Mouse (Mus musculus) limb, embryonic 14.5 days (tissue): ENCODE results near the gene Tsc2. TPM values are rescaled to one million over a fixed set of nuclear protein-coding genes. Genes with fewer than 3 reads are reported as not detected.

Experiments used
- ATAC-seq: fragments of 200-750 bp; cut with Nextera tagmentation; 2 replicates; pipeline ENCODE4 v1.8.0; 2017; ENCODE audit warnings: low read depth, moderate number of reproducible peaks, moderate TSS enrichment; ENCODE audit not compliant: low FRiP score
- DNase-seq: peaks from one replicate; pipeline ENCODE4 v3.0.0-alpha.2; 2015; ENCODE audit warnings: low spot score
- H3K27ac ChIP-seq: fragments of 300-500 bp; sonication (generic); replicated peaks from 2 replicates; pipeline ENCODE4 v1.5.1; 2014; ENCODE audit warnings: low read depth, mild to moderate bottlenecking, low read length, moderate library complexity, mixed read lengths
- H3K27me3 ChIP-seq: fragments of 300-500 bp; sonication (generic); 2 replicates; pipeline ENCODE4 v1.6.1; 2014; ENCODE audit warnings: low read length, mixed read lengths; ENCODE audit not compliant: control insufficient read depth, insufficient read depth
- H3K36me3 ChIP-seq: fragments of 300-500 bp; sonication (generic); 2 replicates; pipeline ENCODE4 v1.6.1; 2014; ENCODE audit warnings: mild to moderate bottlenecking, low read length, moderate library complexity, mixed read lengths; ENCODE audit not compliant: control insufficient read depth, insufficient read depth
- H3K4me1 ChIP-seq: fragments of 300-500 bp; sonication (generic); 2 replicates; pipeline ENCODE4 v1.6.1; 2014; ENCODE audit warnings: antibody characterized with exemption, low read length, mixed read lengths; ENCODE audit not compliant: control insufficient read depth, insufficient read depth
- H3K4me2 ChIP-seq: fragments of 300-500 bp; sonication (generic); replicated peaks from 2 replicates; pipeline ENCODE4 v1.6.1; 2014; ENCODE audit warnings: low read depth, mild to moderate bottlenecking, low read length, moderate library complexity; ENCODE audit not compliant: severe bottlenecking
- H3K4me3 ChIP-seq: fragments of 300-500 bp; sonication (generic); replicated peaks from 2 replicates; pipeline ENCODE4 v1.5.1; 2014; ENCODE audit warnings: low read length
- H3K9ac ChIP-seq: fragments of 300-500 bp; sonication (generic); 2 replicates; pipeline ENCODE4 v1.6.1; 2014; ENCODE audit warnings: mild to moderate bottlenecking, low read depth, low read length, moderate library complexity; ENCODE audit not compliant: severe bottlenecking
- H3K9me3 ChIP-seq: fragments of 300-500 bp; sonication (generic); 2 replicates; pipeline ENCODE4 v1.6.1; 2016; ENCODE audit warnings: low read length; ENCODE audit not compliant: control insufficient read depth
- POLR2A ChIP-seq: fragments of 200-500 bp; IDR thresholded peaks from 2 replicates; pipeline ENCODE4 v1.8.0; 2012; ENCODE audit warnings: inconsistent platforms, mild to moderate bottlenecking, moderate library complexity, borderline replicate concordance; ENCODE audit not compliant: insufficient read depth, insufficient read length; ENCODE audit errors: extremely low read depth
- WGBS: fragments of 180-500 bp; shearing (Covaris S2); extraction: QIAGEN DNeasy Blood & Tissue Kit; methylation state at CpG from one replicate; pipeline ENCODE4 v1.1.7; 2014; 5-methylcytosine and 5-hydroxymethylcytosine counted together
- polyA plus RNA-seq, 2 experiments: library from polyadenylated mRNA; depleted of rRNA in 1 of 2; stranded (reverse) in 1 of 2; unstranded in 1 of 2; fragments of >200 nt; fragmentation: Nextera tagmentation in 1 of 2; extraction: Ambion mirVana in 1 of 2; gene quantifications; 2 replicates each; pipeline versions ENCODE4 v1.2.1 to v1.2.3; 2012 to 2014

Gene Tsc2
- polyA plus RNA-seq, 2 experiments, result 62.9 to 162 TPM

DNA sequence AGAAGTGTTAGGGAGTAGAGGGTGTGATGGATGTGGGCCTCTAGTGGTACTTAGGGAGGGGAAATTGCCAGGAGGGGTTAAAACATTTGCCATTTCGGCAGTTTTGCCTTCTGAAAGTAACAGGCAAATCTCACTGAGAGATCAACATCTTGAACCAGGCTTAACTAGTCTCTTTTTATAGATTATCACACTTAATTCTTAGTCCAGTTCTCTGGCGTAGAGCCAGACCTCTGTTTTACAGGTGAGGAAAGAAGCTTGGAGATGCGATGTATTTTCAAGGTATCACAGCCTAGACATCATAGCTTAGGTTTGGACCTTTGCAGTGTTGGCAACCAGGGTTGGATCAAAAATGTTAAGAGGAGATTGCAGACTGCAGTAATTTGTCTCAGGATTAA is 81.4 kb downstream of the Tsc2 start:
- Histone ChIP-seq H3K4me2 (peak overlapping the region; percentile 85), H3K27me3 (no peaks in the 10 kb centered on the region), H3K9ac (peak overlapping the region; percentile 78), H3K9me3 (no peaks in the 10 kb centered on the region), H3K36me3 (peaks cover 3% of the 10 kb centered on the region; the same call in 1 of the 2 replicates), H3K4me1 (peaks cover 19% of the 10 kb centered on the region), H3K4me3 (peak overlapping the region; percentile 69), H3K27ac (peak overlapping the region; percentile 95)
- no peak for TF ChIP-seq POLR2A
- no peak for DNase-seq
- no peak for ATAC-seq
- 22% methylated on average over 3 of the region's 3 CpGs for WGBS

DNA sequence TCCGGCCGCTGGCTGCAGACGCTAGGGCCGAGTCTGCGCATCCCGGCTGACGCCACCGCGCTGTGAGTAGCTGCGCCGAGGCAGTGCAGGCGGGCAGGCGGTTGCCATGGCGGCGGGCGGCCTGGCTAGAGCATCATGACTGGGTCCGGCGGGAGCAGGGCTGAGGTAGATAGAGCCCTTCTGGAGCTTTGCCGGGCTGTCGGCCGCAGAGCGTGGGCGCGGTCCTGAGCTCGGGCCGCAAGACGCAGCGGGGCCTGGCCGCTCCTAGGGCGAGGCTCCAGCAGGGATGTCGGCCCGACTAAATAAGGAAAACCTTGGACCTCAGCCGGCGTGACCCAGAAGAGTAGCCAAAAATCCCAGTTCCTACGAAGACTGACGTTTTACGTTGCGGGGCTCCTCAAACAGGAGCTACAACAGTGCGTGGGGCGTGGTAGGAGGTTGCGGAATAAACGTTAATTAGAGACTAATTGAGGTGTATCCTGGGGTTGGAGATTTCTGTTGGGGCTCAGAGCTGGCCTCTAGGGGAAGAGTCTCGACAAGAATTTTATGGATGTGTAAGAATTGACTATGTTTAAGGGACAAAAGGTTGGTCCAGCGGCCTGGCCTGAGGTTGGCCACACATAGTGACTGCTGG is 81.9 kb downstream of the Tsc2 start:
- WGBS, result under 1% methylated on average over 42 of the region's 44 CpGs
- Histone ChIP-seq H3K27ac (peak overlapping the region; percentile 95), H3K36me3 (no peaks in the 10 kb centered on the region), H3K4me3 (peak overlapping the region; percentile 69), H3K4me2 (peak overlapping the region; percentile 85), H3K4me1 (peaks cover 19% of the 10 kb centered on the region), H3K9me3 (no peaks in the 10 kb centered on the region), H3K9ac (peak overlapping the region; percentile 78), H3K27me3 (no peaks in the 10 kb centered on the region)
- peak; percentile 66 for DNase-seq
- no peak for TF ChIP-seq POLR2A
- peak; percentile 52 for ATAC-seq

DNA sequence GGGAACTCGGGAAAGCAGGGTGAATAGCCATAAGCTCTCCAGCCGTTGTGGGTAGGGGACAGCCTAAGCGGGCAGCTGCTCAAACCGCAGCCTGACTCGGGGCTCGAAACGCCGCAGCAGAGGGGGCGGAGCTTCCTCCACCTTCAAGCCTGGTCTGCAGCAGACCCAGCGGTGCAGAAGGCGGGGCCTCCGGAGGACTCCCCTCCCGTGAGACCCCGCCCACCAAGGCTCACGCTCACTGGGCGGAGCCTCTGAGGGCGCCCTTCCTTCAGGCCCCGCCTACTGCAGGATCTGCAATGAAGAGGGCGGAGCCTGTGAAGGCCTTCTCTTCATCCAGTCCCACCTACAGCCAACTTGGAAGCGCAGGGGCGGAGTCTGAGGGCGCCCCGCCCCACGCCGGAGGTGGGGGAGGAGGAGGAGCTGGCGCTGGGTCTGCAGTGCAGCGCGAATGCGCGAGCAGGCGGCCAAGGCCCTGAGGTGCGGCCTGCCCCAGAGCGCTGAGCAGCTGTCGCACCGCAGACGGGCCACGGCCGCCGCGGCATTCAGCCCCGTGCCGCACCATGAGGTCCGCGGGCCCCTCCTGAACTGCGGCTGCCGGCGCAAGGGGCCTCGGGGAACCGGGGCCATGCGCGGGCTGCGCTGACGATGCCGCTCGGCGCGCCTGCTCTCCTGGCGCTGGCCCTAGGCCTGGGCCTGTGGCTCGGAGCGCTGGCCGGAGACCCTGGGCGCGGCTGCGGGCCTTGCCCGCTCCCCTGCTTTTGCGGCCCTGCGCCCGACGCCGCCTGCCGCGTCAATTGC is 82.6 kb downstream of the Tsc2 start, which contains the start of gene Pkd1:
Gene Pkd1, plus strand, starts transcription at position 217 of the 798 bp plus-strand sequence.
- DNase-seq (peak; percentile 99), ATAC-seq (peak; percentile 98)
- H3K4me3 ChIP-seq, result peak within 1 kb of the TSS; percentile 69
- H3K9me3 ChIP-seq, result no peaks in the 10 kb centered on the region
- H3K4me1 ChIP-seq, result peaks cover 19% of the 10 kb centered on the region
- peak within 1 kb of the TSS; percentile 95 for H3K27ac ChIP-seq
- no peaks in the 10 kb centered on the region for H3K27me3 ChIP-seq
- under 1% methylated on average over 42 of the region's 72 CpGs for WGBS
- TF ChIP-seq POLR2A, result peak; percentile 94; the same call in 1 of the 2 replicates
- peak within 1 kb of the TSS; percentile 78 for H3K9ac ChIP-seq
- no peaks in the 10 kb centered on the region for H3K36me3 ChIP-seq
- H3K4me2 ChIP-seq, result peak within 1 kb of the TSS; percentile 85

- 3% methylated on average over 23 of the region's 23 CpGs for WGBS
- Histone ChIP-seq H3K4me3 (peak overlapping the region; percentile 69), H3K27me3 (no peaks in the 10 kb centered on the region), H3K9ac (peak overlapping the region; percentile 21), H3K36me3 (no peaks in the 10 kb centered on the region), H3K9me3 (no peaks in the 10 kb centered on the region), H3K4me1 (peaks cover 19% of the 10 kb centered on the region), H3K27ac (peak overlapping the region; percentile 72), H3K4me2 (peak overlapping the region; percentile 85)
- DNase-seq (peak; percentile 66), ATAC-seq (no peak; the same call in 1 of the 2 replicates)
- TF ChIP-seq POLR2A, result no peak
Measured at GRCm38 (mm10) chr17:24548921-24549617, 83.4 kb downstream of the Tsc2 start.

- DNase-seq (no peak), ATAC-seq (no peak)
- 20% methylated on average over 9 of the region's 9 CpGs for WGBS
- no peaks in the 10 kb centered on the region for H3K27me3 ChIP-seq
- no peak for TF ChIP-seq POLR2A
- no peaks in the 10 kb centered on the region for H3K9me3 ChIP-seq
- peak overlapping the region; percentile 85 for H3K4me2 ChIP-seq
- H3K27ac ChIP-seq, result no peak overlapping the region
- no peaks in the 10 kb centered on the region for H3K36me3 ChIP-seq
- H3K4me1 ChIP-seq, result peaks cover 19% of the 10 kb centered on the region
- H3K9ac ChIP-seq, result no peak overlapping the region; the same call in 1 of the 2 replicates
- H3K4me3 ChIP-seq, result peak overlapping the region; percentile 69
Measured at GRCm38 (mm10) chr17:24548435-24548834, 84.0 kb downstream of the Tsc2 start.
